Mouse (Mus musculus) CD4-positive naive resting alpha-beta T cell, adult 57 days (primary cell): ENCODE measurements around the gene Iffo2. TPM values are rescaled to one million over a fixed set of nuclear protein-coding genes. Genes with fewer than 3 reads are reported as not detected.

Experiments
- total RNA-seq: library from RNA; stranded (reverse); gene quantifications from one replicate; pipeline ENCODE4 v1.2.4, GENCODE M21; 2023

The Iffo2 gene
- total RNA-seq, result 14.4 TPM

DNA sequence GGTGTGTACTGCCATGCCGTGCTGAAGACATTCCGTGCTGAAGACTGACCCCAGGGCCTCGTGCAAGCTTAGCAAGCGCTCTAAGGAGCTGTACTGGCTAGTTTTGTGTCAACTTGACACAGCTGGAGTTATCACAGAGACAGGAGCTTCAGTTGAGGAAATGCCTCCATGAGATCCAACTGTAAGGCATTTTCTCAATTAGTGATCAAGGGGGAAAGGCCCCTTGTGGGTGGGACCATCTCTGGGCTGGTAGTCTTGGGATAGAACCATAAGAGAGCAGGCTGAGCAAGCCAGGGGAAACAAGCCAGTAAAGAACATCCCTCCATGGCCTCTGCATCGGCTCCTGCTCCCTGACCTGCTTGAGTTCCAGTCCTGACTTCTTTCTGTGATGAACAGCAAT, at the start of gene Iffo2:
TSS of gene Iffo2 (plus strand) at position 301 of the 400 bp plus-strand sequence.

DNA sequence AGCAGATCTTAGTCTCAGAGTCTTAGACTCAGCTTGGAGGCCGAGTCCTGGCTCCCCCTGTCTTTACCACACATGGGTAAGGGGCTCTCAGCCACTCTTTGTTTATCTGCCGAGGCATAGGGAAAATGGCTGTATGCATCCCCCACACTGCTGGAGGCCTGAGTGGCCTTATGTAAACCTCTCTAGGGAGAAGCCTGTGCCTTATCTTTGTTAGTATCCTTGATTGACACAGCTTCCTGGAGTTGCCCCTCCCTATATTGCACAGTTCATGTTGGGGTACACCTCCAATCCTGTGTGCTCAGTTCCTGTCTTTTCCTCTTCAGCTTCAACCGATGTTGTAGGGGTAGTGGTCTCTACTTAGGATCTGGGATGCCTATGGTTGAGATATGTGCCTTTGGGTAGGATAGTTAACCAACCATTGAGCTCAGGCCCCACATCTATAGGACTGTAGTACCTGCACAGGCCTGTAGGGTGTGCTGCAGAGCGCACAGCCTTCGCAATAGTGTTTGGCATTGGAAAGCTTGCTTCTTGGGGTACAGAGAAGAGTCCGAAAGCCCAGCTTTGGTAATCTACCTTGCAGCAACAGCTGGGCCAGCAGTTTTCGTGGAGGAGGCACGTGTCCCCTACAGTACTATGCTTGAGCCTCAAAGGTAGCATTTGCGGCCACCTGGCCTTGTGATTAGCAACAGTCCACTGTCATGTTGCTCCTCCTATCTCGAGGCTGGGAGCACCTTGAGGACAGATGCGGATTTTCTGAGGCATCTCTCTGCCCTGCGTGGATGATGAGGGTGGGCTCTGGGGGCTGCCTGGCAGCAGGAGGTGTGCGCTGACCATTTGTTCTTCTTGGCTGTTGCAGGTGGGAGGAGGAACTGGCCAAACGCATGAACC, 72.3 kb downstream of the Iffo2 start, which contains the start of gene Gm21969:
TSS of gene Gm21969 (plus strand) at position 830 of the 888 bp plus-strand sequence.

DNA sequence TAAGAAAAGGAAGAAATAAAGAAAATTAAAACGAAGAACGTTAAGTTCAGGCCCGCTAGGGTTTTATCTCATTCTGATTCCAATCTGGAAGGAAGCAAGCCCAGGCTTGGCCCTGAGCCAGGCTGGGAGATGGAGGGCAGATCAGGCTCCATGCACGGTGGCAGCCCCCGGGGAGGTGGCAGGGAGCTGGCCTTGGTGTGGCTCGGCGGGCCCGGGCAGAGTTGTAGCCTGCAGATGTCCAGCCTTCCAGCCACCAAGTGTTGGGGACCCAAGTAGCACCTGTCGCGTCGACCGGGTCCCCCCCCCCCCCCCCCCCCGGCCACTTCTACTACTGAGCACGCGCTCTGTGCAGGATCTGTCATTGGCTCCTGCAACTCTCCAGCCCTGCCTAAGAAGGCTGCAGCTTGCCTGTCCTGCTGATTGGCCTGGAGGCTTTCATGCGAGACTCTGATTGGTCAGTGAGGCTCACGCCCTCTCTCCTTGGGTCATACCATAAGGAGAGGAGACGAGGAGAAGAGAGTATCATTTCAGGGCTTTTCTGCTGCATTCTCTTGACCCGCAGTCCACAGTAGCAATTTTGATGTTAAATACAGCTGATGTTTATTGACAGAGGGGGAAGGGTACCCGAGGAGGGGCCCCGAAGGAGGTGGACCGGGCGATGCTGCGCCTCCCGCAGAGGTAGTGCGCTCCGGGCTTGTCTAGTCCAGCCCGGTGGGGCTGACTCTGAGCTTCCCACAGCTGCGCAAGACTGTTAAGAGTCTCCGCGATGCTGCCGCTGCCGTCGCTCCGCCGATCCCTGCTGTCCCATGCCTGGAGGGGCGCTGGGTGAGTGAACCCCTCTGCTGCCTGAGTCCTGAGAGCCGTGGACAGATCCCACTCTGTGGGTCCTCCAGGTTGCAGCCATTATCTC, 92.3 kb downstream of the Iffo2 start, which contains the start of gene Aldh4a1:
TSS of gene Aldh4a1 (plus strand) at position 494 of the 910 bp plus-strand sequence.

DNA sequence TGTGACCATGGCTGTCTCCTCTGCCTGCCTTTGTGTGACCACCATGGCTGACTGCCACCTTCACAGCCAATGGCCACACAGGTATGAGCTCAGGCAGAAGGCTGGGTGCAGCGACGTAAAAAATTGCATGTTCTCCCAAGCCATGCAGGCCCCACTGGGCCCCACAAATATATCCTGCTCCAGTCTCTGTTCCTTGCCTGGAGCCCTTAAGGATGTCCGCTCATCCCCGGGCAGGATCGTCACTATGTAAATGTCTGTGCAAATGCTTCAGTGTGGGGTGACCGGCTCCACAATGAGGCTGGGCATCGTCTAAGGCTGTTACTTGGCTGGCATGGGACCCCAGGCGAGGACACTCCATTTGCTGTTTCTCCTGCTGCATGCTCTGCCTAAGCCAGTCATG, 122.9 kb downstream of the Iffo2 start, which contains the start of gene Tas1r2:
TSS of gene Tas1r2 (plus strand) at position 301 of the 400 bp plus-strand sequence.

Other genes starting within 250 kb of the Iffo2 start
- gene Pqlc2, start 219.8 kb upstream of the Iffo2 start, total RNA-seq, result 8.3 TPM
- gene Akr7a5, start 219.8 kb upstream of the Iffo2 start, total RNA-seq, result 15.3 TPM
- gene Mrto4, start 178.0 kb upstream of the Iffo2 start, total RNA-seq, result 115 TPM
- gene Emc1, start 178.0 kb upstream of the Iffo2 start, total RNA-seq, result 35.8 TPM
- gene Ubr4, start 177.9 kb upstream of the Iffo2 start, total RNA-seq, result 234 TPM
- gene Gm21969, start 72.6 kb downstream of the Iffo2 start, total RNA-seq, result 0.30 TPM
- 19.8 TPM for gene Aldh4a1, start 92.3 kb downstream of the Iffo2 start, total RNA-seq
- gene Tas1r2, start 123.0 kb downstream of the Iffo2 start, total RNA-seq, result not detected